8 mouse cellular contexts compared by ENCODE assay signal in genomic region chr7:44246984-44247470, GRCm38 (mm10). TPM values are rescaled to one million over a fixed set of nuclear protein-coding genes. Genes with fewer than 3 reads are reported as not detected.
DNase-seq lines count a peak whose midpoint lies in the region; ATAC-seq and TF ChIP-seq lines count a peak whose summit lies in the region.

No protein-coding gene starts in this region.

- TF ChIP-seq POLR2A in CH12.LX (IDR thresholded peaks at IDR 0.05; ENCODE audit: low read depth, low read length) = no peak
- no peak for TF ChIP-seq POLR2A in thymus, adult 2 months (IDR thresholded peaks at IDR 0.05; ENCODE audit: control insufficient read depth, extremely low read depth, insufficient read depth, low read length, poor library complexity)

- no peaks in the 10 kb centered on the region for H3K9me3 ChIP-seq in CH12.LX (replicated peaks; ENCODE audit: low read length)
- H3K9me3 ChIP-seq in midbrain, embryonic 13.5 days = no peaks in the 10 kb centered on the region

- H3K4me2 ChIP-seq in CH12.LX (ENCODE audit: insufficient read depth, low read depth, poor library complexity, severe bottlenecking) = peak overlapping the region; percentile 79
- peak overlapping the region; percentile 82 for H3K4me2 ChIP-seq in midbrain, embryonic 13.5 days (replicated peaks)

- intact Hi-C loops in heart, postnatal 25 days (cut with DNase I) = loop anchor here (5.0 kb wide), 1 partner anchor 305 kb away; the partner anchor contains the start of gene Nr1h2
- intact Hi-C loops in left cerebral cortex, postnatal 25 days (cut with DNase I) = loop anchor here (10.0 kb wide), 1 partner anchor 572 kb away; the partner anchor contains the start of gene Ctu1

- H3K36me3 ChIP-seq in CH12.LX (replicated peaks in 1 of 2; ENCODE audit: control insufficient read depth in 1 of 2, insufficient read depth in 1 of 2, low read length in 1 of 2) = peaks cover 26 to 34% of the 10 kb centered on the region in 2 experiments
- peaks cover 37% of the 10 kb centered on the region for H3K36me3 ChIP-seq in midbrain, embryonic 13.5 days
- peaks cover 10% of the 10 kb centered on the region; the same call in 1 of the 2 replicates for H3K36me3 ChIP-seq in thymus, adult 2 months (ENCODE audit: control insufficient read depth, insufficient read depth, low read length)

- peak; percentile 20 for DNase-seq in heart, adult 8-10 months (ENCODE audit: low spot score)
- no peak for DNase-seq in heart, postnatal 25 days (ENCODE audit: low spot score)
- DNase-seq in CH12.LX (ENCODE audit: extremely low read depth) = peak; percentile 60
- DNase-seq in c-Kit-positive CD71-positive TER-119-positive erythroid progenitor cells, embryonic 14.5 days (ENCODE audit: low spot score) = peak; percentile 57
- DNase-seq in left cerebral cortex, postnatal 25 days (ENCODE audit: low spot score in 2 of 2) = peak; percentile 32 to 56
- DNase-seq in thymus, adult 2 months = peak; percentile 62

- peaks cover 8 to 46% of the 10 kb centered on the region in 2 experiments for H3K4me1 ChIP-seq in CH12.LX (ENCODE audit: control insufficient read depth in 1 of 2, insufficient read depth in 2 of 2)
- H3K4me1 ChIP-seq in midbrain, embryonic 13.5 days (replicated peaks) = peaks cover 40% of the 10 kb centered on the region
- peaks cover 6% of the 10 kb centered on the region; the same call in 1 of the 2 replicates for H3K4me1 ChIP-seq in thymus, adult 2 months (replicated peaks; ENCODE audit: control insufficient read depth, insufficient read depth, low read length)

- peak overlapping the region; percentile 43 for H3K27ac ChIP-seq in CH12.LX (ENCODE audit: insufficient read depth, low read depth)
- peak overlapping the region; percentile 94 for H3K27ac ChIP-seq in midbrain, embryonic 13.5 days
- peak overlapping the region; percentile 9; the same call in 1 of the 2 replicates for H3K27ac ChIP-seq in thymus, adult 2 months (ENCODE audit: control insufficient read depth, insufficient read depth, low read length)

- no peaks in the 10 kb centered on the region for H3K27me3 ChIP-seq in CH12.LX (replicated peaks)
- H3K27me3 ChIP-seq in midbrain, embryonic 13.5 days = no peaks in the 10 kb centered on the region
- H3K27me3 ChIP-seq in thymus, adult 2 months (ENCODE audit: control insufficient read depth, insufficient read depth, low read length) = no peaks in the 10 kb centered on the region

- dilution Hi-C loops in CH12.LX (cut with MboI; ENCODE audit: extremely low pct_ligation_motif_present, extremely low pct_unique_long_range_greater_than_20kb, low sequenced_read_pairs) = no loop called here

- 0% methylated on average over 23 of the region's 23 CpGs for WGBS in midbrain, embryonic 13.5 days
- under 1% methylated on average over 23 of the region's 23 CpGs for WGBS in thymus, adult 2 months

- no peak for TF ChIP-seq RAD21 in CH12.LX (IDR thresholded peaks at IDR 0.05; ENCODE audit: low read depth, low read length)

- no peak for TF ChIP-seq EP300 in CH12.LX (IDR thresholded peaks at IDR 0.05; ENCODE audit: low read length)

- no peak for TF ChIP-seq CTCF in CH12.LX (conservative IDR thresholded peaks at IDR 0.05 in 1 of 2, IDR thresholded peaks at IDR 0.05 in 1 of 2; ENCODE audit: low read depth in 2 of 2, low read length in 2 of 2)
- no peak for TF ChIP-seq CTCF in thymus, adult 2 months (IDR thresholded peaks at IDR 0.05; ENCODE audit: borderline replicate concordance, control insufficient read depth, extremely low read depth, insufficient read depth, low read length, poor library complexity)

- peak overlapping the region; percentile 79 for H3K9ac ChIP-seq in CH12.LX (ENCODE audit: insufficient read depth, low read depth)
- peak overlapping the region; percentile 92 for H3K9ac ChIP-seq in midbrain, embryonic 13.5 days (replicated peaks)

- peak; percentile 33 for ATAC-seq in granulocyte monocyte progenitor cell, adult 5-6 weeks (replicated peaks; ENCODE audit: poor library complexity, severe bottlenecking)
- peak; percentile 16 for ATAC-seq in midbrain, embryonic 13.5 days

- peaks cover 18% of the 10 kb centered on the region for H3K79me2 ChIP-seq in CH12.LX (replicated peaks; ENCODE audit: control insufficient read depth, extremely low read depth, insufficient read depth, poor library complexity, severe bottlenecking)

- in situ Hi-C loops in CH12.LX (cut with MboI; ENCODE audit: low pct_ligation_motif_present, low pct_unique_long_range_greater_than_20kb, low sequenced_read_pairs) = no loop called here

- peak overlapping the region; percentile 66 to 99 (median 91) for H3K4me3 ChIP-seq in CH12.LX (replicated peaks in 1 of 3; ENCODE audit: low read depth in 2 of 3, low read length in 2 of 3, poor library complexity in 1 of 3)
- peak overlapping the region; percentile 90 for H3K4me3 ChIP-seq in midbrain, embryonic 13.5 days (replicated peaks)
- H3K4me3 ChIP-seq in thymus, adult 2 months (ENCODE audit: control insufficient read depth, insufficient read depth, low read length) = peak overlapping the region; percentile 87

TF ChIP-seq in CH12.LX, 34 proteins besides CTCF, POLR2A, EP300 and RAD21 (continues in another document):
- TF ChIP-seq E2F4 (IDR thresholded peaks at IDR 0.05; ENCODE audit: insufficient replicate concordance, low read depth, low read length) = no peak
- peak; percentile 91 for TF ChIP-seq ZNF384 (IDR thresholded peaks at IDR 0.05; ENCODE audit: low read depth, low read length)
- TF ChIP-seq NELFE (IDR thresholded peaks at IDR 0.05; ENCODE audit: low read depth, low read length) = no peak
- TF ChIP-seq TCF12 (IDR thresholded peaks at IDR 0.05; ENCODE audit: low read depth, low read length) = no peak
- no peak for TF ChIP-seq ZKSCAN1 (IDR thresholded peaks at IDR 0.05; ENCODE audit: borderline replicate concordance, low read depth, low read length)
- no peak for TF ChIP-seq JUND (conservative IDR thresholded peaks at IDR 0.05; ENCODE audit: low read depth, low read length)
- peak; percentile 83; the same call in 1 of the 2 replicates for TF ChIP-seq MXI1 (IDR thresholded peaks at IDR 0.05; ENCODE audit: low read depth, low read length)
- TF ChIP-seq CHD1 (IDR thresholded peaks at IDR 0.05; ENCODE audit: low read depth, low read length) = no peak

RNA-seq across cellular contexts. Expression of gene 2410002F23Rik, which starts 0.5 kb away (rescaled TPM):
- 10 to 100 TPM in 3 of 4 experiments, 1 to 10 TPM in 1; 8.9 to 18.2 (median 13.7) TPM for total RNA-seq in heart, adult 8-10 months (2022)
- 10 to 100 TPM; 14.1 to 14.5 TPM for total RNA-seq in heart, postnatal 25 days (2021)
- total RNA-seq in CH12.LX (2012; rRNA removed) (44.4 and 64.0 TPM in 2 replicates), CH12.LX (2014; rRNA removed) (67.0 and 69.6 TPM in 2 replicates)
- polyA plus RNA-seq in CH12.LX (2012; ENCODE audit: insufficient read length, low read depth) = 91.0 and 96.1 TPM in 2 replicates
- 95.5 and 132 TPM in 2 replicates for total RNA-seq in granulocyte monocyte progenitor cell, adult 5-6 weeks (2014; fragmentation: Nextera tagmentation)
- 63.5 and 86.2 TPM in 2 replicates for total RNA-seq in granulocyte monocyte progenitor cell, adult 5-6 weeks (2017)
- total RNA-seq in left cerebral cortex, postnatal 25 days (2021) = 10 to 100 TPM; 72.5 to 73.5 TPM
- polyA plus RNA-seq in midbrain, embryonic 13.5 days (2015; fragmentation: Nextera tagmentation; extraction: Ambion mirVana) = 205 and 217 TPM in 2 replicates
- 173 and 177 TPM in 2 replicates for polyA plus RNA-seq in thymus, adult 2 months (2012; rRNA removed)

RNA-seq across cellular contexts. Expression of gene 1700028J19Rik, which starts 0.5 kb away (rescaled TPM):
- total RNA-seq in heart, adult 8-10 months (2022) = under 1 TPM; 0.31 to 0.98 (median 0.74) TPM
- total RNA-seq in heart, postnatal 25 days (2021) = under 1 TPM; 0.31 to 0.56 TPM
- 0.25 and 0.38 TPM in 2 replicates for total RNA-seq in CH12.LX (2012; rRNA removed)
- total RNA-seq in CH12.LX (2014; rRNA removed) = 0.36 and 0.44 TPM in 2 replicates
- 0.60 and 0.86 TPM in 2 replicates for polyA plus RNA-seq in CH12.LX (2012; ENCODE audit: insufficient read length, low read depth)
- 1.2 TPM in 1 of 2 replicates, not detected in the other for total RNA-seq in granulocyte monocyte progenitor cell, adult 5-6 weeks (2014; fragmentation: Nextera tagmentation)
- 0.67 TPM in 1 of 2 replicates, not detected in the other for total RNA-seq in granulocyte monocyte progenitor cell, adult 5-6 weeks (2017)
- total RNA-seq in left cerebral cortex, postnatal 25 days (2021) = 1 to 10 TPM; 1.1 to 1.6 TPM
- 1.5 and 1.6 TPM in 2 replicates for polyA plus RNA-seq in midbrain, embryonic 13.5 days (2015; fragmentation: Nextera tagmentation; extraction: Ambion mirVana)
- 2.4 and 3.6 TPM in 2 replicates for polyA plus RNA-seq in thymus, adult 2 months (2012; rRNA removed)

RNA-seq across cellular contexts. Expression of gene Acp4, which starts 10.2 kb away (rescaled TPM):
- total RNA-seq in heart, adult 8-10 months (2022) = not detected
- not detected for total RNA-seq in heart, postnatal 25 days (2021)
- total RNA-seq in CH12.LX (2012; rRNA removed) (0.08 TPM in 1 of 2 replicates, not detected in the other), CH12.LX (2014; rRNA removed) (not detected in 2 replicates)
- polyA plus RNA-seq in CH12.LX (2012; ENCODE audit: insufficient read length, low read depth) = 0.33 and 0.57 TPM in 2 replicates
- not detected in 2 replicates for total RNA-seq in granulocyte monocyte progenitor cell, adult 5-6 weeks (2014; fragmentation: Nextera tagmentation)
- total RNA-seq in granulocyte monocyte progenitor cell, adult 5-6 weeks (2017) = 0.26 TPM in 1 of 2 replicates, not detected in the other
- total RNA-seq in left cerebral cortex, postnatal 25 days (2021) = not detected
- polyA plus RNA-seq in midbrain, embryonic 13.5 days (2015; fragmentation: Nextera tagmentation; extraction: Ambion mirVana) = 0.09 TPM in 1 of 2 replicates, not detected in the other
- polyA plus RNA-seq in thymus, adult 2 months (2012; rRNA removed) = 0.16 and 0.24 TPM in 2 replicates

RNA-seq across cellular contexts. Expression of gene Gm36864, which starts 11.1 kb away (rescaled TPM):
- total RNA-seq in heart, adult 8-10 months (2022) = not detected
- total RNA-seq in heart, postnatal 25 days (2021) = not detected
- total RNA-seq in CH12.LX (2012; rRNA removed) (not detected in 2 replicates), CH12.LX (2014; rRNA removed) (not detected in 2 replicates)
- 0.16 TPM in 1 of 2 replicates, not detected in the other for polyA plus RNA-seq in CH12.LX (2012; ENCODE audit: insufficient read length, low read depth)
- not detected in 2 replicates for total RNA-seq in granulocyte monocyte progenitor cell, adult 5-6 weeks (2014; fragmentation: Nextera tagmentation)
- not detected in 2 replicates for total RNA-seq in granulocyte monocyte progenitor cell, adult 5-6 weeks (2017)
- not detected for total RNA-seq in left cerebral cortex, postnatal 25 days (2021)
- not detected in 2 replicates for polyA plus RNA-seq in midbrain, embryonic 13.5 days (2015; fragmentation: Nextera tagmentation; extraction: Ambion mirVana)
- not detected in 2 replicates for polyA plus RNA-seq in thymus, adult 2 months (2012; rRNA removed)

RNA-seq across cellular contexts. Expression of gene Gm15517, which starts 14.2 kb away (rescaled TPM):
- total RNA-seq in heart, adult 8-10 months (2022) = not detected
- total RNA-seq in heart, postnatal 25 days (2021) = not detected
- total RNA-seq in CH12.LX (2012; rRNA removed) (not detected in 2 replicates), CH12.LX (2014; rRNA removed) (not detected in 2 replicates)
- polyA plus RNA-seq in CH12.LX (2012; ENCODE audit: insufficient read length, low read depth) = not detected in 2 replicates
- not detected in 2 replicates for total RNA-seq in granulocyte monocyte progenitor cell, adult 5-6 weeks (2014; fragmentation: Nextera tagmentation)
- not detected in 2 replicates for total RNA-seq in granulocyte monocyte progenitor cell, adult 5-6 weeks (2017)
- not detected for total RNA-seq in left cerebral cortex, postnatal 25 days (2021)
- polyA plus RNA-seq in midbrain, embryonic 13.5 days (2015; fragmentation: Nextera tagmentation; extraction: Ambion mirVana) = not detected in 2 replicates
- 1.1 TPM in 1 of 2 replicates, not detected in the other for polyA plus RNA-seq in thymus, adult 2 months (2012; rRNA removed)

Comparison
In these comparisons a context has a peak if more than half of its experiments do, and no peak if none do; other contexts are left out.
1. H3K27ac ChIP-seq: peak in every context shown above with its lines; median percentile 94 in midbrain, embryonic 13.5 days; 43 in CH12.LX; 9 in thymus, adult 2 months.